Mouse (Mus musculus) cortical plate, adult 2 months (tissue): ENCODE measurements at regions not wholly inside any gene's neighbourhood (a gene's known extent, or its start where the extent isn't known, plus 50 kb on each side); places are given as distances from the start of the nearest gene placed in this dataset.

Experiments
- CTCF ChIP-seq: fragments of 200-500 bp; IDR thresholded peaks from 2 replicates; pipeline ENCODE4 v1.5.1; 2011; ENCODE audit warnings: mild to moderate bottlenecking, control low read depth, low read length; ENCODE audit not compliant: insufficient read depth; ENCODE audit errors: extremely low read depth
- POLR2A ChIP-seq: fragments of 200-500 bp; IDR thresholded peaks from 2 replicates; pipeline ENCODE4 v1.6.1; 2011; ENCODE audit warnings: mild to moderate bottlenecking, low read length, control low read depth; ENCODE audit not compliant: insufficient read depth; ENCODE audit errors: extremely low read depth

- TF ChIP-seq CTCF (no peak), POLR2A (no peak)
These were observed 125.9 kb upstream of the A530016L24Rik start for GRCm38 (mm10) chr12:112363349-112363748.
